Mouse (Mus musculus) CD4-positive, CD25-positive, alpha-beta regulatory T cell, adult 2 months (primary cell): Measurements from ENCODE around the gene Prpf19.

Experiments used
- DNase-seq: peaks from one replicate; pipeline ENCODE4 v3.0.0-alpha.2; 2012; ENCODE audit warnings: low read depth, low spot score

Prpf19 gene

GRCm38 (mm10) chr19:10895708-10896107 lies 677 bp downstream of the Prpf19 start:
- DNase-seq: no peak

- no peak for DNase-seq
Observed at GRCm38 (mm10) chr19:10896849-10897248, 1.8 kb downstream of the Prpf19 start.

GRCm38 (mm10) chr19:10897491-10897890 lies 2.5 kb downstream of the Prpf19 start:
- no peak for DNase-seq

GRCm38 (mm10) chr19:10900315-10900714 lies 5.3 kb downstream of the Prpf19 start:
- DNase-seq: no peak

GRCm38 (mm10) chr19:10901046-10901445 lies 6.0 kb downstream of the Prpf19 start:
- DNase-seq: no peak

- DNase-seq: no peak
Observed at GRCm38 (mm10) chr19:10904512-10904911, 9.5 kb downstream of the Prpf19 start.

GRCm38 (mm10) chr19:10904927-10905727 lies 10.1 kb downstream of the Prpf19 start:
- DNase-seq: no peak

GRCm38 (mm10) chr19:10905728-10906000 lies 10.6 kb downstream of the Prpf19 start:
- no peak for DNase-seq

GRCm38 (mm10) chr19:10907891-10908290 lies 12.9 kb downstream of the Prpf19 start:
- peak; percentile 67 for DNase-seq

- DNase-seq: no peak
Observed at GRCm38 (mm10) chr19:10909087-10909721, 14.2 kb downstream of the Prpf19 start.

- DNase-seq: no peak
Observed at GRCm38 (mm10) chr19:10914291-10914690, 19.3 kb downstream of the Prpf19 start.

GRCm38 (mm10) chr19:10914870-10915269 lies 19.8 kb downstream of the Prpf19 start:
- no peak for DNase-seq

GRCm38 (mm10) chr19:10916506-10916905 lies 21.5 kb downstream of the Prpf19 start:
- DNase-seq: no peak

GRCm38 (mm10) chr19:10918321-10918991 lies 23.4 kb downstream of the Prpf19 start:
- DNase-seq: no peak

- no peak for DNase-seq
Observed at GRCm38 (mm10) chr19:10920532-10920931, 25.5 kb downstream of the Prpf19 start, which contains the start of gene Zp1. TSS of gene Zp1 (minus strand) at chr19:10920632.

- no peak for DNase-seq
Observed at GRCm38 (mm10) chr19:10921058-10921457, 26.0 kb downstream of the Prpf19 start.

GRCm38 (mm10) chr19:10924220-10924619 lies 29.2 kb downstream of the Prpf19 start:
- DNase-seq: no peak

GRCm38 (mm10) chr19:10926123-10926621 lies 31.1 kb downstream of the Prpf19 start:
- no peak for DNase-seq

- no peak for DNase-seq
Observed at GRCm38 (mm10) chr19:10926666-10927065, 31.6 kb downstream of the Prpf19 start.

- DNase-seq: no peak
Observed at GRCm38 (mm10) chr19:10930641-10931040, 35.6 kb downstream of the Prpf19 start.

GRCm38 (mm10) chr19:10935029-10935428 lies 40.0 kb downstream of the Prpf19 start:
- no peak for DNase-seq

GRCm38 (mm10) chr19:10936077-10936476 lies 41.0 kb downstream of the Prpf19 start:
- no peak for DNase-seq
